ENCODE assay signal across 13 mouse cellular contexts in the genomic region with DNA sequence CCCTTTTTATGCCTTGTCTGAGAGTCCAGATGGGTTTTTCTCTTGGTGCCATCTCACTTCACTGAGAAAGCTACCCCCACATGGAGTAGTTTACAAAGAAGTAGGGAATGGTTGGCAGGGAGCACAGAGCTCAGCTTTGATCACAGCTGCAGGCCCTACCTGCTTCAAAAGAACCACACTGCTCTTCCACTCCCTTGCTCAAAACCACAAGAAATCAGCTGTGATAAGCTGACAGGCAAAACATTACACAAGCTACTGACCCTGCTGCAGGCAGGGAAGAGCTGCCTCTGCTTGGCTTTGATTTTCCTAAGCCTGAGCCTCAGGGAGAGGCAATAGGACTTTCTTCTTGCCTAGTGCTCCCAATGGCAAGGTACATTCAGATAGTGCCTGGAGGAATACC.
DNase-seq lines count a peak whose midpoint lies in the region; ATAC-seq and TF ChIP-seq lines count a peak whose summit lies in the region.
"Had no signal": no experiment of that assay in that cellular context is flagged by ENCODE, and none has a peak within 500 bp of the region (broad histone marks: within the 10 kb centered on the region; RNA-seq: fewer than 3 reads in every experiment).

No protein-coding gene starts in this region.

- H3K4me1 ChIP-seq in forebrain, embryonic 14.5 days (ENCODE audit: control insufficient read depth, insufficient read depth, low read length): peaks cover 15% of the 10 kb centered on the region
- H3K4me1 ChIP-seq in kidney, embryonic 14.5 days (ENCODE audit: control insufficient read depth, insufficient read depth, low read length): no peaks in the 10 kb centered on the region

- no peak for DNase-seq in layer of hippocampus, adult 2 months (ENCODE audit: low spot score in 2 of 2)
- no peak for DNase-seq in layer of hippocampus, postnatal 14 days (ENCODE audit: low spot score in 2 of 2)
- peak; percentile 31 for DNase-seq in Muller cell, postnatal 12 days (ENCODE audit: inconsistent ontology term)
- DNase-seq in forebrain, embryonic 14.5 days (ENCODE audit: low spot score): peak; percentile 72
- DNase-seq in naive thymus-derived CD4-positive, alpha-beta T cell, adult 2 months (ENCODE audit: low read depth): peak; percentile 57
- DNase-seq: cerebellum, postnatal 25 days; liver, embryonic 13.5 days; right cerebral cortex, postnatal 4 days had no signal

- ATAC-seq in forebrain, embryonic 14.5 days: peak; percentile 82
- no peak for ATAC-seq in cerebellum, adult (ENCODE audit: insufficient number of reproducible peaks, low FRiP score, low TSS enrichment)
- ATAC-seq in kidney, embryonic 14.5 days (ENCODE audit: low FRiP score, low TSS enrichment): no peak
- ATAC-seq: intestine, embryonic 16.5 days had no signal

- H3K9ac ChIP-seq in forebrain, embryonic 14.5 days (ENCODE audit: low read length): no peak overlapping the region
- H3K9ac ChIP-seq in kidney, embryonic 14.5 days (ENCODE audit: low read depth, low read length): no peak overlapping the region
- H3K9ac ChIP-seq: heart, embryonic 12.5 days; liver, embryonic 13.5 days had no signal

- H3K4me2 ChIP-seq in forebrain, embryonic 14.5 days (ENCODE audit: low read length): no peak overlapping the region
- H3K4me2 ChIP-seq in kidney, embryonic 14.5 days (replicated peaks; ENCODE audit: low read depth, low read length): no peak overlapping the region
- H3K4me2 ChIP-seq: heart, embryonic 12.5 days; liver, embryonic 13.5 days had no signal

- H3K4me3 ChIP-seq in layer of hippocampus, adult 2 months: no peak overlapping the region
- H3K4me3 ChIP-seq in forebrain, embryonic 14.5 days (ENCODE audit: low read depth, low read length): no peak overlapping the region
- H3K4me3 ChIP-seq in kidney, embryonic 14.5 days (ENCODE audit: low read length): no peak overlapping the region
- H3K4me3 ChIP-seq: heart, embryonic 12.5 days; liver, embryonic 13.5 days had no signal

- no peak for TF ChIP-seq CTCF in layer of hippocampus, adult 2 months (conservative IDR thresholded peaks at IDR 0.05)

- no peaks in the 10 kb centered on the region for H3K27me3 ChIP-seq in forebrain, embryonic 14.5 days (replicated peaks; ENCODE audit: control insufficient read depth, insufficient read depth, low read length)
- H3K27me3 ChIP-seq in kidney, embryonic 14.5 days (ENCODE audit: control insufficient read depth, insufficient read depth, low read length): no peaks in the 10 kb centered on the region
- H3K27me3 ChIP-seq: heart, embryonic 12.5 days; liver, embryonic 13.5 days had no signal

- no peaks in the 10 kb centered on the region for H3K36me3 ChIP-seq in forebrain, embryonic 14.5 days (ENCODE audit: control insufficient read depth, insufficient read depth, low read length)
- no peaks in the 10 kb centered on the region for H3K36me3 ChIP-seq in kidney, embryonic 14.5 days (ENCODE audit: control insufficient read depth, insufficient read depth, low read length)
- H3K36me3 ChIP-seq: heart, embryonic 12.5 days had no signal

- H3K9me3 ChIP-seq in forebrain, embryonic 14.5 days (replicated peaks; ENCODE audit: control insufficient read depth, low read length): no peaks in the 10 kb centered on the region
- no peaks in the 10 kb centered on the region for H3K9me3 ChIP-seq in kidney, embryonic 14.5 days (ENCODE audit: control insufficient read depth, low read length)
- H3K9me3 ChIP-seq: heart, embryonic 12.5 days; liver, embryonic 13.5 days had no signal

- H3K27ac ChIP-seq in layer of hippocampus, adult 2 months: 0 out of 2 replicates have a peak overlapping the region, but pooled peaks have one; percentile 11
- peak overlapping the region; percentile 74 for H3K27ac ChIP-seq in forebrain, embryonic 14.5 days (ENCODE audit: low read depth, low read length)
- no peak overlapping the region for H3K27ac ChIP-seq in kidney, embryonic 14.5 days (ENCODE audit: low read depth, low read length)
- H3K27ac ChIP-seq: liver, embryonic 13.5 days; macrophage had no signal

Comparison
In these comparisons a context has a peak if more than half of its experiments do, and no peak if none do; other contexts are left out.
1. DNase-seq: peak in Muller cell, postnatal 12 days (single experiment), forebrain, embryonic 14.5 days (single experiment) and naive thymus-derived CD4-positive, alpha-beta T cell, adult 2 months (single experiment); none in layer of hippocampus, adult 2 months (0 of 2) and layer of hippocampus, postnatal 14 days (0 of 2).